Mouse (Mus musculus) thymus, postnatal 10 days (tissue): ENCODE measurements around the gene Tfeb.
A peak's percentile ranks its signal among the peaks of the same experiment; 100 is the strongest.

Source experiments
- DNase-seq, 2 experiments: peaks; one replicate each; pipeline ENCODE4 v3.0.0; 2021; ENCODE audit warnings: low spot score in 2 of 2

The Tfeb gene

GRCm38 (mm10) chr17:47736856-47737255 lies at the start of gene Tfeb:
Gene Tfeb, plus strand, starts transcription at chr17:47737030.
- peak; percentile 93 to 99 for DNase-seq

- peak; percentile 88 to 90 for DNase-seq
Observed at GRCm38 (mm10) chr17:47687409-47688343, 49.2 kb upstream of the Tfeb start.

GRCm38 (mm10) chr17:47688344-47688607 lies 48.6 kb upstream of the Tfeb start, which contains the start of gene Tomm6:
Gene Tomm6, minus strand, starts transcription at chr17:47688386.
- DNase-seq = no peak

GRCm38 (mm10) chr17:47688608-47689575 lies 47.9 kb upstream of the Tfeb start, which contains the start of gene Frs3:
Gene Frs3, plus strand, starts transcription at chr17:47689030.
- DNase-seq = peak; percentile 26 to 52

- no peak for DNase-seq
Observed at GRCm38 (mm10) chr17:47689894-47690293, 46.9 kb upstream of the Tfeb start.

GRCm38 (mm10) chr17:47691650-47692049 lies 45.2 kb upstream of the Tfeb start:
- no peak for DNase-seq

- DNase-seq = no peak
Observed at GRCm38 (mm10) chr17:47693671-47694441, 43.0 kb upstream of the Tfeb start.

- no peak for DNase-seq
Observed at GRCm38 (mm10) chr17:47694442-47694502, 42.6 kb upstream of the Tfeb start, which contains the start of gene Gm21981. Gene Gm21981, minus strand, starts transcription at chr17:47694455.

GRCm38 (mm10) chr17:47694503-47695336 lies 42.1 kb upstream of the Tfeb start, which contains the start of gene Prickle4:
Gene Prickle4, minus strand, starts transcription at chr17:47694736.
- DNase-seq = peak; percentile 91 to 99

GRCm38 (mm10) chr17:47695337-47695710 lies 41.5 kb upstream of the Tfeb start:
- DNase-seq = no peak

GRCm38 (mm10) chr17:47698156-47698555 lies 38.7 kb upstream of the Tfeb start:
- DNase-seq = no peak

- DNase-seq = no peak
Observed at GRCm38 (mm10) chr17:47699055-47699454, 37.8 kb upstream of the Tfeb start.

GRCm38 (mm10) chr17:47701793-47702192 lies 35.0 kb upstream of the Tfeb start:
- no peak for DNase-seq

- DNase-seq = no peak
Observed at GRCm38 (mm10) chr17:47702548-47703345, 34.1 kb upstream of the Tfeb start.

GRCm38 (mm10) chr17:47703556-47703955 lies 33.3 kb upstream of the Tfeb start:
- no peak for DNase-seq

GRCm38 (mm10) chr17:47704692-47705091 lies 32.1 kb upstream of the Tfeb start:
- DNase-seq = peak in 1 of 2 experiments; percentile 14

GRCm38 (mm10) chr17:47706196-47706595 lies 30.6 kb upstream of the Tfeb start:
- DNase-seq = no peak

GRCm38 (mm10) chr17:47707961-47708360 lies 28.9 kb upstream of the Tfeb start:
- DNase-seq = no peak

- DNase-seq = no peak
Observed at GRCm38 (mm10) chr17:47708972-47709371, 27.9 kb upstream of the Tfeb start.

- no peak for DNase-seq
Observed at GRCm38 (mm10) chr17:47710036-47710435, 26.8 kb upstream of the Tfeb start.
